Mouse (Mus musculus) spleen, postnatal 14 days (tissue): ENCODE measurements around the gene Irs1.

Experiments used
- DNase-seq, 2 experiments: peaks; one replicate each; pipeline ENCODE4 v3.0.0; 2021 to 2022; ENCODE audit warnings: low spot score in 2 of 2

Gene Irs1

DNA sequence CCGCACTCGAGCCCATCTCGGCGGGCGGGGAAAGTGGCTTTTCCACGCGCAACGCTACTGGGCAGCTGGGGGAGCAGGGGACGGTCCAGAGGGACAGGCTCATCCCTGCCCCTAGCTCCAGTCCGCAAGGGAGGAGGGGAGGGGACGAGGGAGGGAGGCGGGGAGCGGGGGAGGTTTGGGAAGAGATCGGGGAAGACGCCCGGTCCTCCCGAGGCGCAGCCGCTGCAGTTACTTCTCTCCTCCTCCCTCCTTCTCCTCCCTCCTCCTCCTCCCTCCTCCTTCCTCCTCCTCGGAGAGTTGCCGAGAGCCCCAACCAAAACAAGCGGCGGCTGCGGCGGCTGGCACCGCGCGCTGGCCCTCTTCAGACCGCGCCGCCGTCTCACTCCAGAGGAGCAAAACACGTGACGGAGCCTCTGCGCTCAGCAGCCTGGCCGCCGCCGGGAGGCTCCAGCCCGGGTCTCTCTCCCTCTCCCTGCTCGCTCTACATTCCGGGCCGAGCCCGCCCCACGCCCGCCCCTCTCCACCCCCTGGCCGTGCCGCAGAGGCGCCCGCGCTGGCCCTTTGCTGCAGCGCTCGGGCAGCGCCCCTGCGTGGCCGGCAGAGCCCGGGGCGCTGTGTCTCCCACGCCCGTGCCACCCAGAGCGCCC, at the start of gene Irs1:
Irs1 (minus strand) TSS at position 266 of the 647 bp plus-strand sequence.
- no peak for DNase-seq

DNA sequence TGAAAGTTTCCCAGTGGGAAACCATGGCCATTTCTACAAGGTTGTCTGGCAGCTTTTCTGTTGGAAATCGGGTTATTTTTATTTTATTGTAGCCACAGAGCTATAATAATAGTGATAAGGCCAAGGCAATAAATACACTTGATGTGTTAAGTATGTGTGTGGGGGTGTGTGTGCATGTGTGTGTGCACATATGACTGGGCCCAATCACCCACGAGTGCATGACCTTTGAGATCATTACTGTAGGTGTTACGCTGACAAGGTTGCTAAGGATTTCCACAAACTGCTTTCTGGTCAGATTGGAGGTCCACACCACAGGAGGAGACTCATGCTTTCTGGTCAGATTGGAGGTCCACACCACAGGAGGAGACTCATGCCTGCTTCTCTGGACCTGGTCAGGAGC, 43.3 kb upstream of the Irs1 start:
- no peak for DNase-seq

GRCm38 (mm10) chr1:82329954-82330247, 38.7 kb upstream of the Irs1 start:
- no peak for DNase-seq

DNA sequence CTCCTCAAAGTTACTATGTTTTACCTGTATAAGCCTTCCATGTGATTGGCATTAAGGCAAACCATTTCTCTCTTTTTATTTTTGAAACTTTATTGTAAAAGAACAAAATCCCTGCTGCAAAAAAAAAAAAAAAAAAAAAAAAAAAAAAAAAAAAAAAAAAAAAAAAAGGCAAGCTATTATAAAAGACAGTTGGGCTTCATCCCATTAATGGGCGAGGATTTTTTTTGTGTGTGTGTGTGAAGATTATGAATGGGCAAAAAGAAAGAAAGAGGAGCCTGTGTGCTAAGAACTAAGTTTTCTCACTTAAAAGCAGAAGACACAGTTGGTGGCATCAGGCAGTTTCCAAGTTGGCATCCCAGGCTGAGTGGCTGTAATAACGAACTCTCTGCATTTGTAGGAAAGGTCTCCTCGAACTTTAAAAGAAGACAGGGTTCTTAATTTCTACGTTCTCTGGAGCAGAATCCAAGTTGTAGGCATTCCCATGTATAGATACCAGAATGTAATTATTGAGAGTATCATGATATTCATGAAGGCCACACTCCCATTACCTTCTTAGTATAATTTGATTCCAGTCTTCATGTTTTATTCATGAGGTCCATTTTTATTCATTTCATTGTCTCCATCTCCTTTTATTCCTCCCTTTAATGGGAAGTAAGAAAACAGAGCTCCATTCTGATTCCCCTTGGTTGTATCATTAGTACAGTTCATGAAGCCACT, 38.2 kb upstream of the Irs1 start:
- no peak for DNase-seq

- no peak for DNase-seq
Observed at GRCm38 (mm10) chr1:82328033-82328775, 37.0 kb upstream of the Irs1 start.

- no peak for DNase-seq
Observed at GRCm38 (mm10) chr1:82326120-82326519, 34.9 kb upstream of the Irs1 start.

- DNase-seq = no peak
Observed at GRCm38 (mm10) chr1:82324131-82324785, 33.0 kb upstream of the Irs1 start.

- no peak for DNase-seq
Observed at GRCm38 (mm10) chr1:82321441-82321840, 30.2 kb upstream of the Irs1 start.

DNA sequence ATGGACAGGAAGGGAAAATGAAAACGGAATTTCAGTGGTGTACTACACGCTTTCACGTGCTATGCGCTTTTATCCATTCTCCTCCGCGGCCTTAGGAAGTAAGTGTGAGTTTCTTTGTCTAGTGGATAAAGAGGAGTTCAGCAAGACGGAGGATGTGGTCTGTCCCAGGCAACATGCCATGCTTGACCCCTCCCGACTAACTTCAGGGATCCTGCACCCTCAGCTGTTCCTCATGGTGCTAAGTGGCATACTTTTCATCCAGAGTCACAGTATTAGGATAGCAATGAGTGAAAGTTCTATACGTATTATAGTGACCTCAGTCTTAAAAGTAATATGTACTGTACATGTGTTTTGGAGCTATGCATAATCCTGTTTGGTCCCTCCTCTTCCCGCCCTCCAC, 29.6 kb upstream of the Irs1 start:
- DNase-seq = no peak

DNA sequence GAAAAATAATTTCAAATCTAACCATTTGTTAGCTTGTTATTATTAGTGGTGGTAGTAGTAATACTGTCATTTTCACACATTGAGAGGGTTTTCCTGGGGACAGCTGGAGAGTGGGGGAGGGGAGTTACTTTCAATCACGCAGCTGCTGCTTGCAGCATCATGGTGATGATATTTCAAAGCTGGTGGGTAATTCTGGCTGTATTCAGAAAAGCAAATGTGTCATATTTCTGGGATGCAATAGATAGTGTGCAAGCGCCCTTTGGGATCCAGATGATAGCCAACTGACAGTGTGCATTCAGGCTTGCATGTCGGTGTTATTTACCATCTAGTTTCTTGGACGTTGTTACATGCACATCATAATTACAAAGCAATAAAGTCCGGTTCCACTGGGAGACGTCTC, 29.2 kb upstream of the Irs1 start:
- DNase-seq = no peak

- DNase-seq = peak; percentile 19 to 37
Observed at GRCm38 (mm10) chr1:82316746-82317126, 25.5 kb upstream of the Irs1 start.

DNA sequence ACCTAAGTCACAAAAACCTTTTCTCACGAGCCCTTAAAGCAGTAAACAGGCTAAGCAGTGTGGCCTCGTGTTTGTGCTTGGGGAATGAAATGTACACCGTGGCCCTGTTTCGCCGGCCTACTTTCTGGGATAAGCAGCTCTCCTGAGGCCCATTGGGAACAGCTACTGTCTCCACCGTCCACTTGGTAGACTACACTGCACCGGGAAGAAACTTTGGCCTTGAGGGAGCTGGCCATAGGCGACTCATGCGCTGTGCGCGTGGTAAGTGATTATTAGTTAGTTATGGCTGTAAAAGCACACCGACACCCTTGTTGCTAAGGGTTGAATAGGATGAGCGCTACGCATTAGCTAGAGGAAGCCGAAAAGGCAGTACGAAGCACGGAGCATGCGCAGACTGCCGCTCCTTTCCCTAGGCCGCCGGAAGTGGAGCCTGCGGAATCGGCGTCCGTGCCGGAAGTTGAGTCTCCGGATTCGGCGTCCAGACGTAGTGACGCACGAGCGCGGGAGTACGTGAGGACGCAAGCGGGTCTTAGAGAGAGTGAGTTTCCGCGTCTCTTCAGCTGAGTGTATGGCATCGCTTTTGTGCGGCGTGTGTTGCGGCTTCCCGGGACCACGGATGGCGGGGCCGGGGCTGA, 25.0 kb upstream of the Irs1 start, which contains the start of gene Rhbdd1:
Rhbdd1 (plus strand) TSS at position 342 of the 635 bp plus-strand sequence.
- peak; percentile 91 to 95 for DNase-seq

- DNase-seq = no peak
Observed at GRCm38 (mm10) chr1:82304483-82304882, 13.3 kb upstream of the Irs1 start.

DNA sequence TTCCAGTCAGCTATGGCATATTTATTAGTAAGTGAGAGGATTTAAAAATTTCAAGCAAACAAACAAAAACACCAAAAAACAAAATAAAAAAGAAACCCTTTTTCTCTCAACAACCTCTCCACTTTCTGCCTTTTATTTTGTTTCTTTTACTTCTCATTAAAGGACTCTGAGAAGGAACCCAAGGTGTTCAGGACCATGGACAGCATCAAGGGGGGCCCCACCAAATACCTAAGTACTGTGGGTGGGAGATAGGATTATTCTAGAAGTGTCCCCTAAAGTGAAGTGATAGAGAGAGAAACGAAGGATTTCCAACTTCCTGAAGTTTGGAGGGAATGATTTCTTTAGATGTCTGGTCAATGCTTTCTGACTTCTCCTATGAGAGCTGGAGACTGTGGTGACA, 7.4 kb upstream of the Irs1 start:
- no peak for DNase-seq

GRCm38 (mm10) chr1:82294102-82294501, 2.9 kb upstream of the Irs1 start:
- DNase-seq = no peak

DNA sequence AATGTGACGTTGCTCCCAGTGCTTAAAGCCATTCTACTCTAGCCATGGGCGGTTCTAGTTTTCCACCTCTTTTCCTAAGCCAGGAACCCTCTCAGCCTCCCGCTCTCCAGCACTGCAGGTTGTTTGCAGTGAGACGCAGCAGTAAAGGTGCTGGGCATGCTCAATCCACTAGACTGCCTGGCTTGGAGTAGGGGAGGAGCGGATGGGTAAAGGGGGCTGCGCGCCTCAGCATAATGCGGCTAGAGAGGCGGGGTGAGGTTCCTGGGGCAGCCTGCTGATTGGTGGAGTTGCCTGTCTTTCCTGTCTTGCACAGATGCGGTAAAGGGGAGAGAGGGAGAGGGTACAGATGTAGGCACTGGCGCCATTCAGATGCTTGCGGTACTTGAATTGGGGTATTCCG, 1.6 kb upstream of the Irs1 start:
- no peak for DNase-seq

GRCm38 (mm10) chr1:82291930-82292712, 905 bp upstream of the Irs1 start:
- DNase-seq = no peak

DNA sequence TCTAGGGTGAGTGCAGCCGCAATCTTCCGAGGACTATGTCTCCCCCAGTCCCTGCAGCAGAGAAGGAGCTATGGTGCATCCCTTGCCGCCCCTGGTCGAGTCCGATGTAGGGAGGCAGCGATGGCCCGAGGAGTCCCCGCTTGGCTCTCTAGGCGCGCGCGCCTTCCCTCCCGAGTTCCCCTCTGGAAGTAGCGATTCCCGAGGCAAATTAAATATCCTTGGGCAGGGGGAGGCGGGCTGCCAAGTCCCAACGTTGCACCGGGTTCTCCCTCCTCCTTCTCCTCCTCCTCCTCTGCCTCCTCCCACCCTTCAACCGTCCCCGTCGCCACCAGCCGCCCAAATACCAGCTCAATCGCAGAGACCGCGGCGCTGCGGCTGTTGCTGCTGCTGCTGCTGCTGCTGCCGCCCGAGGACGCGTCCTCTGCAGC, 479 bp downstream of the Irs1 start:
- peak in 1 of 2 experiments; percentile 6 for DNase-seq

- DNase-seq = peak in 1 of 2 experiments; percentile 9
Observed at GRCm38 (mm10) chr1:82289990-82290681, 1.1 kb downstream of the Irs1 start.
